Mouse (Mus musculus) 3T3-L1 (cell line): ENCODE measurements at regions not wholly inside any gene's neighbourhood (a gene's known extent, or its start where the extent isn't known, plus 50 kb on each side); places are given as distances from the start of the nearest gene placed in this dataset.
"Not testable (repeated sequence)": the region's sequence is repeated elsewhere in the genome, so short reads cannot be mapped to it uniquely, and the experiment has no call there.

Source experiments
- DNase-seq: peaks from one replicate; pipeline ENCODE4 v3.0.0-alpha.2; 2015; ENCODE audit warnings: low read depth, low spot score

DNA sequence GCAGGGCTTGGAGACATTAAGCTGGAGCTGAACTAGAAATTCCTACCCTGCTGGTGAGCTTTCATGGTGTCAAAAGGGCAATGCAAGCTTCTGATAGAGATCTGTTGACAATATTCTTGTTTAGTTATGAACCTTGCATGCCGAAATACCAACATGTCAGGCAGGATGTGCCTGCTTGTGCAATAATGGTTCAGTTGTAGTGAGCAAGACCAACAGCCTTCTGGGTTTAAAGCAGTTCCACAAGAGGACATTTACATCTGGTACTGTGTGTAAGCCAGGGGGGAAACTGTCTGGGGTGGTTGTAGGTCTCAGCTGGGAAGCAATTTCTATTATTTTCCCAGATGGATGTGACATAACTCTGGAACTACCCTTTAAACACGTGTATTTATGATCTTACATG, 987.6 kb upstream of the Gm38303 start:
- DNase-seq, result no peak

DNA sequence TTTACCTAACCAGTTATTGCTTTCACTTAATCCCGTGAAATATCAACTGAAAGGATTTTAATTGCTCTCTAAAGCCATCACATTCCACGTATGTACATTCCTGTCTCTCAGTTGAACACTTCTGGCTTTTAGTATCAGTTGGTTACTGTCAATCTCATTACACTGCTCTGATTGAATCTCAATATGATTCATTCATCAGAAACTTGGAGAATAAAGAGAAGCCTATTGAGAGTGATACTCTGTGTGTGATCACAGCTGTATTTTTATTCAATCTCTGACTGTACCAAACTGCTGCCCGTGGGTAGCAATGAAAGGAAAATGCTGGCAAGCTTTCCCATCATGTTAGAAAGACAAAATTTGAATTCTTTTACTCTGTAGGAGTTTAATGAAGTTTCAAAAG, 957.5 kb upstream of the Gm38303 start:
- no peak for DNase-seq

DNA sequence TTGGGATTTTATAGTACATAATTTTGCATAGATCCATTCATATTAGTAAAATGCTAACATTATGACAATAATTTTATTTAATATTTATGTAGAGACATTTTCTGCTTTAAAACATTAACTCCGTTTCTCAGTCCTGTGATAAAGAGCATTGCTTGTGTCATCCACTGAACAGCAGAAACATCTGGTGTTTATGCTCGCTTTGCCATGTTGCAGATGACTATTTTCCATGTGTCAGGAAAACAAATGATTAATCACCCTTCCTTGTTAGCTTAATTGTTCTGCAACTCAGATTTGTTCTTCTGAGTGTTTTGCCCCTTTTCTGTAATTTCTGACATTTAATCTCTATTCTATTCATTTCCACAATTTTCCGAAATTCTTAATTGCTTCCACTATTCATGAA, 925.6 kb upstream of the Gm38303 start:
- DNase-seq, result no peak

- no peak for DNase-seq
Observed at GRCm38 (mm10) chr3:11213996-11214395, 878.5 kb upstream of the Gm38303 start.

DNA sequence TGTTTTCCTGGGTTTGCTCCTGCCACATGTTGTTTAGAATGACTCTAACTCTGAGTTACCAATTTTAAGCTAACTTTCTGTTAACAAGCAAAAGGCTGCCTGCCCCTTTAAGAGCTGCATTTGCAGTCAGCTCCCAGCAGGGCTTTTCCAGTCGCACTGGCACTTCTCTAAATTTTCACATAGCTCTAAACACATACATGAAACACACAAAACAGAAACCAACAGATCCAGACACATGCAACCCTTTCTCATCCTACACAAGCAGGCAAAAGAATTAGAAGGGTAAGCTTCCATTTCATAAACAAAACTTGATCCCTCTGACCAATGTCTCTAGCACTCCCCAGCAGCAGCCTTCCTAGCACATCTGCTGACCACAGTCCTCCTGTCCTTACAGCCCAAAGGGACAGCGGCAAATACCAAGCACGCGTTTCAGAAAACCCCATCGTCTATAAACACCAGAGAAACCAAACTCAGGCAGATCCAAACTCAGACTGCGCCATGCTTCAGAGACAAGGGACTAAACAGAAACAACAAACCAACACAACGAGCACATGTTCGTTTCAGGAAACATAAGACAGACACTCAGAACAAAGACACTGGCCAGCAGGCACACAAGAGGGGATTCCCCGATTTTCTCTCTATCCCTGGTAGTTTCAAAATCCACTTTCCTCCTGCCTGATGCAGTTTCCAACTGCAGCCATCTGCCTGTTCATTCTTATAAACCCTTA, 877.6 kb upstream of the Gm38303 start:
- DNase-seq, result peak; percentile 40

GRCm38 (mm10) chr3:11212290-11212912, 876.9 kb upstream of the Gm38303 start:
- DNase-seq, result not testable (repeated sequence)

DNA sequence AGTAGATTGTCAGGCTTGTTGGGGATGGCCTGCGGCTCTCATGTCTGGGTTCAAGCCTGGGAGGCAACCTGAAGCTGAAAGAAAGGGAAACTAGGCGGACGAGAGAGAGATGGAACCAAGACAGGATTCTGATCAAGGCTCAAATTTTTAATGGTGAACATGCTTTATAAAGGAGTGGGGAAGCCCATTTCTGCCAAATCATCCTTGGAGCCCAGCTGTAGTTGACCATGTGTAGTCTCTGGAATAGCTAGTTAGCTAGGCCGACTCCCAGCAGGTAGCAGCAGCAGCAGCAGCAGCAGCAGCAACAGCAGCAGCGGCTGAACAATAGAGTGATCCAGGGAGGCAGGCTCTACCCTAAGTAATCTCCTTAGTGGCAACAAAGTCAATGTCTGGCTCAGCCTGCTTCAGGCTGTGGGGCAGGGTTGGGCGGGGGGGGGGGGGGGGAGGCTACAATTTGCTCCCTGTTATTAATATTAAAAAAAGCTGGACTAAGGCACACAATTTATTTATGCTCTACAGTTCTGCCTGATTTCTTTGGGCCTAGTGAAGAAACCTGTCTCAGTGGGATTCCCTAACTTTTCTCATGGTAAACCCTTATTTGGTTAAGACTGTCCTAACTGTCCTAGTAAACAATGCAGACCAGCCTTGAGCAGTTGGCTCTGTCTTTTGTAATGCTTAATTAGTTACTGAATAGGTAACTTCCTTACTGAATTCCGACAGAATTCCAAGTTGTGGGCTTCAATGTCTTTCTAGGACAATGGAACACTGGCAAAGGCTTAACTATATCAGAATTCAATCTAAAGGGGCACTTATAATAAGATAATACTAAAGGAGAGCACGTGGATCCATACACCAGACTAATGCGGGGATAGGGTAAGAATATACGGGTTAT, 875.7 kb upstream of the Gm38303 start:
- DNase-seq, result not testable (repeated sequence)

- DNase-seq, result peak; percentile 67
Observed at GRCm38 (mm10) chr3:11174002-11174401, 838.5 kb upstream of the Gm38303 start.

DNA sequence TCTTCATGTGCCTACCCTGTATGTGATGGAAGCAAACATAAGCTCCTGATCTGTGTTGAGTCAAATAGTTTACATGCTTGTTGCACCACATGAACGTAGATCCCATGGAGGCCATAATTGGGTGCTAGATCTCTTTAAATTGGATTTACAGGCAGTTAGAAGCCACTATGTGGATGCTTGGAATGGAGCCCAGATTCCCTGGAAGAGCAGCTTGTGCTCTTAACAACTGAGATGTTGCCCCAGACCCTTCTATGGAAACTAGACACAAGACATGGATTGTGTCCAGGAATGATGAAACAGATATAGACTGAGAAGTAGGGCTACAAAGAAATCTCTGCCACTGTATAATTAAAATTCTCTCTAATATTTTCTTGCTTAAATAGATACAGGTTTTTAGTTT, 819.9 kb upstream of the Gm38303 start:
- no peak for DNase-seq
